Mouse (Mus musculus) frontal cortex, adult (tissue): ENCODE results near the gene Pex5l.

Source experiments
- ATAC-seq: cut with Nextera tagmentation; 2 replicates; pipeline ENCODE4 v1.9.2; 2017; ENCODE audit warnings: mild to moderate bottlenecking, moderate library complexity, mixed read lengths; ENCODE audit not compliant: low TSS enrichment

Pex5l gene

GRCm38 (mm10) chr3:33063590-33063989 lies 79.5 kb downstream of the Pex5l start:
- ATAC-seq: peak; percentile 11; the same call in 1 of the 2 replicates

GRCm38 (mm10) chr3:33061428-33061827 lies 81.6 kb downstream of the Pex5l start:
- no peak for ATAC-seq

DNA sequence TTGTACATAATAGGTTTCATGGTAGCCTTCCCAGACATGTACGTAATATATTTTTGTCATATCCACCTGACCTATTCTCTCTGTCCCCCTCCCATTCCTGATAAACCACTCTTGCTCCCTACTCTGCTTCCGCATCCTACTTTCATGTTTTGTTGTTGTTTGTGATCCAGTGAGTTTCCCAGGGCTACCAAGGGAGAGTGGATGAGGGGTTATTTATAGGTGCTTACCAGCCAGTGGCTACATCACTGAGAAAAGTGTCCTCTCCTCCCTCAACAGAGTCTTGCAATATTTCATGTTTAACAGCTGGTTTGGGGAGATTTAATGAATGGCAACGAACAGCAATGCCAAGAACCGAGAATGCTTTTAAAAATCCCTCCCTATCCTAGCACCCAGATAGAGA lies 82.0 kb downstream of the Pex5l start:
- no peak for ATAC-seq

DNA sequence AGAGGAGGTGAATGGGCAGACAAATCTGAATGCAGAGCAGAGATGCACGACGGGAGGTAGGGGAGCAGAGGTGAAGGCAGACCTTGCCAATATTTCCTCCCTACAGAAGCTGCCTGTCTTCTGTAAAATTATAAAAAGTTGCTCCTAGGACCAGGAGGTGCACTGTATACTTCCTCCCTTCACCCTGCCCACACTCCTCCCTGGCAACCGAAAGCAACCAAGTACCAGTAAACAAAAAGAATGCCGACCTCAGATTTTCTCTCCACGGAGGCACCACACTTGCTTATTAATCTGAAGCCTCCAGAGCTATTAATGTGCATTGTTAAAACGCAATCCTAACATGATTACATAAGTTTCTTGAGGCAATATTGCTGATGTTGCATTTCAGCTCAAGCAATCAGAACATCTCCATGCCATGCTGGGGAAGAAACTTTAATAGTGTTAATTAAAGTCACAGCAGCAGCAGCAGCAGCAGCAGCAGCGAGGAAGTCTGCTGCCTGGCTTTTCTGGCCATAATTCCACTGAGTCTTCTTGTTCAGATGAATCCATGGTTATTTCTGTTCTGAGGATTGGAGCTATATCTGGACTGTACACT lies 82.6 kb downstream of the Pex5l start:
- ATAC-seq: peak; percentile 32

GRCm38 (mm10) chr3:33048304-33048703 lies 94.7 kb downstream of the Pex5l start:
- ATAC-seq: peak; percentile 48

DNA sequence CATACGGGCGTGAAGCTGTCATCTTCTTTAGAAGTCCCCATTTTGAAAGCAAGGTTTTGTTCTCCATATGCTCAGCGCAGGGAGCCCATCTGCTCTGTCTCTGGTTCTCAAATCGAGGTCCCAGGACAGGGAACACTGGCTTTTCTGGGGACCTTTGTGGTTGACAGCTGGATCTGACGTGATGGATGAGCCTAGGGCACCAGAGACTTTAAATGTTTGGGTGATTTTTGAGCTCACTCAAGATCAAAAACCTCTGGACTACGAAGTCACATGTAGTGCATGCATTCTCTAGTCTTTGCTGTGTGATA lies 98.3 kb downstream of the Pex5l start:
- no peak for ATAC-seq

DNA sequence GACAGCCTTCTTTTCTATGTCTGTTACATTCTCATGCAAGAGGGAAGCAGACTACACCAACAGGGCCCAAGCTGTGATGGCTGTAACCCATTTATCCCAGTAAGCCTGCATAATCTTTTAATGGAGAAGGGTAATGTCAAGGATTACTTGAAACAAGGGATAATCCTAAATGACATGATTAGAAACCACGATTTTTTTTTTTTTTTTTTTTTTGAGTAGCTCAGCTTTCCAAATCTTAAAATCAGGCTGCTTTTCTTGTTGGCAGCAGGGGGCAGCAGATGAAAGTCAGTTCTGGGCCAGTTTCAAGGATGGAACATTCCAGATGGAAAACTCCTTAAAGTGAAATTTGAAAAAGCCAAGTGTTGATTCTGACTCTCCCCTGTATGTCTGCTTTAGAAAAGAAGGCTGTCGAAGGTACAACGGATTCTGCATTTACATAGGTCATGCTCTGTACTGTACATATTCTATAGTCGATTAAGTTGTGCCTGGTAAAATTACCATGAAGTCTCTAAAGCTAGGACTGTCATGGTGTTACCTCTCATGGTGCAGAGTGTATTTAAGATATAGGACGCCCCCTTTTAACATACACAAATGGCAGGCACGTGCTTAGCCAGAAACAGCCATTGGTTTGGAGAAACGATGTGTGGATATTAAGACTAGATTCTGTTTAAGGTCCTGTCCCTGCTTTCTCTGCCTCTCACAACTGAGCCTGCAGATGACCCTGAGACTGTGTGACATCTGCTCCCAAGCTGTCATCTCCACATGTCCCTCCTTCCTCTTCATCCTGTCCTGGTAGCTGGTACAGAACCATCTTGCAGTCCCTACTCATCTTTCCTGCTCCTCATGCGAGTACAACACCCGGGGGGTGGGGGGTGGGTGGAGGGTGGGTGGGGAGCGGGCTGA lies 98.9 kb downstream of the Pex5l start:
- peak; percentile 47 for ATAC-seq

GRCm38 (mm10) chr3:33024566-33024965 lies 118.5 kb downstream of the Pex5l start:
- peak; percentile 64 for ATAC-seq

DNA sequence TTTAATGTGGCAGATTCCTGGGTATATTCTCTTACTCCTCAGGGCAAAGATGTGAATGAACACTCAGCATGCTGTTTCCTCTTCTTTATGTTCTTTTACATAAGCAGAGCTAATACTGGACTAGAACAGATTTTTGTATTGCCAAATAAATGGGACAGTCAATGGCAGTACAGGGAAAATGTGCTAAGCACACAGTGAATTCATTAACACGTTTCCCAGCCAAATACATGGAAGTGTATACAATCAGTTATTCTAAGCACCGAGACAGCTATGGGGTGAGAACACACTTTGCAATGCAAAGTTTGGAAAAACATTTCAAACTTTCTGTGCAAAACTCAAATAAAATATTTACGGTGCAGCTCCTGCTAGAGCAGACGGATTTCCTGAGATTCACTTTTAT lies 139.1 kb downstream of the Pex5l start:
- ATAC-seq: peak; percentile 65

GRCm38 (mm10) chr3:33001769-33002168 lies 141.3 kb downstream of the Pex5l start:
- no peak for ATAC-seq

GRCm38 (mm10) chr3:33000383-33001015 lies 142.5 kb downstream of the Pex5l start:
- ATAC-seq: peak; percentile 60

GRCm38 (mm10) chr3:32991713-32992575 lies 151.1 kb downstream of the Pex5l start:
- no peak for ATAC-seq

DNA sequence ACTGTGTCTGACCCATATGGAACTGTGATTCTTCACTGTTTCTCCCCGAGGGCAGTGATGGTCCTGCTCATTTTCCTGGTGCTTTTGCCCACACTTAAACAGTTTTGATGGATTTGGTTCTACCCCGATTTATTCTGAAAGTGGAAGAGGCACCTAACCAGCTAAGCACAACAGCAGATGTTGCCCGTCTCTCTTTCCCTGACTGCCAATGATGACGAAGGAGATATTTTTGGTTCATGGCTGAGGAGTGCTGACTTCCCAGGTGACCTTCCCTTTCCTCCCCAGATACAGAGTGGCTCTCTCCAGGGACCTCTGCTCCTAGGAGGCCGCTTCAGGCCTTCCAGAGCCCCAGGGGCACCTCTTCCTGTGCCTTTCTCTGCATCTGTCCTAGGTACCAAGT lies 155.2 kb downstream of the Pex5l start:
- ATAC-seq: peak; percentile 80

- ATAC-seq: no peak
Observed at GRCm38 (mm10) chr3:32985141-32985540, 157.9 kb downstream of the Pex5l start.

GRCm38 (mm10) chr3:32979981-32980380 lies 163.1 kb downstream of the Pex5l start:
- ATAC-seq: no peak

GRCm38 (mm10) chr3:32979238-32979637 lies 163.8 kb downstream of the Pex5l start:
- ATAC-seq: no peak

- ATAC-seq: peak; percentile 66
Observed at GRCm38 (mm10) chr3:32970257-32970656, 172.8 kb downstream of the Pex5l start.

DNA sequence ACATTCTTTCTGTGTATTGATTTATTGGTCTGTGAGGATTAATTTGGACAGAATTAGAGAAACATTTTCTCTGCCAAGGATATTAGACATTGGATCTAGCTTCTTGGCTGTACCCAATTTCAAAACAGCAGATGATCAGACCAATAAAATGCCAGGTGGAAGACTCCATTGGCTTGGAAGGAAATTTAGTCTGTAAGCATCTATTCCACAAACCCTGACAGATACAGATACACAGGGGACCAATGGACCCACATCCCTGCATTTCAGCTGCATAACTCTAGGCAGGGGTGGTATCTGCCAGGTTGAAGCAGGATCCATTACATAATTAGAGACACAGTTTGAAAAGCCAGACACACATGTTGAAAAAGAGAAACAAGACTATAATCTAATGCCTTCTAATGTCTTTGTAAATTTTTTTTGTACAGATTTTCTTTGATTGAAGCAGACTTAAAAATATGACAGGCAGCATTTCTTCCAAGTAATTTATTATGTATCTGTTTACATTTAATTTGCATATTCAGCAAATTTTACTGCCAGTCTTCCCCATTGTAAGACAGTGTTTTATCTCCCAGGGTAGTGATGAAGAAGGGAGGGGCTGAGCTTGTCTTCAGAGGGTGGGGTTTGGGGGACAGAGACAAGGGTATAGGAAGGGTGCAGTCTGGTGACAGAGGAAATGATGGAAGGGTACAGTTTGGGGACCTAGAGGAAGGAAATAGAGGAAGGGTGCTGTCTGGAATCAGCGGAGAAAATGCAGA lies 174.2 kb downstream of the Pex5l start:
- ATAC-seq: no peak

DNA sequence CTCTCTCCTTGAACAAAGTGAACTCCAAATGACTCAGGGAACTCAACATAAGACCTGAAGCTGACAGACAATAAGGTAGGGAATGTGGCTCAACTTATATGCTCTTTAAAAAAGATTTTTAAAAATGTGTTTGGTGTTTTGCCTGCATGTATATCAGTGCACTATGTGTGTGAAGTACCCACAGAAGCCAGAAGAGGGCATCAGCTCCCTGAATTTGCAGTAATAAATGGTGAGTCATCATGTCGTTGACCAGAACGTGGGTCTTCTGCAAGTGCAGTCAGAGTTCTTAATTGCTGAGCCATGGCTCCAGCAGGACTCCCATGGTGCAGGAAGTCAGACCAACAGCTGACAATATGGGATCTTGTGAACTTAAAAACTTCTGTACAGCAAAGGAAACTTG lies 177.5 kb downstream of the Pex5l start:
- no peak for ATAC-seq

- no peak for ATAC-seq
Observed at GRCm38 (mm10) chr3:32961494-32961893, 181.6 kb downstream of the Pex5l start.

GRCm38 (mm10) chr3:32951382-32951781 lies 191.7 kb downstream of the Pex5l start:
- no peak for ATAC-seq
